Mouse (Mus musculus) hindbrain, embryonic 15.5 days (tissue): Measurements from ENCODE around the gene Lrfn3. TPM values are rescaled to one million over a fixed set of nuclear protein-coding genes. Genes with fewer than 3 reads are reported as not detected.

ENCODE experiments used
- ATAC-seq: fragments of 200-750 bp; cut with Nextera tagmentation; 2 replicates; pipeline ENCODE4 v1.8.0; 2017; ENCODE audit warnings: low read depth, moderate number of reproducible peaks, moderate TSS enrichment; ENCODE audit not compliant: low FRiP score
- H3K27ac ChIP-seq: fragments of 300-500 bp; sonication (generic); replicated peaks from 2 replicates; pipeline ENCODE4 v1.5.1; 2015; ENCODE audit warnings: mild to moderate bottlenecking, inconsistent platforms
- H3K27me3 ChIP-seq: fragments of 300-500 bp; sonication (generic); 2 replicates; pipeline ENCODE4 v1.6.1; 2015; ENCODE audit warnings: control low read depth, inconsistent platforms
- H3K36me3 ChIP-seq: fragments of 300-500 bp; sonication (generic); 2 replicates; pipeline ENCODE4 v1.6.1; 2015; ENCODE audit warnings: control low read depth, inconsistent platforms
- H3K4me1 ChIP-seq: fragments of 300-500 bp; sonication (generic); replicated peaks from 2 replicates; pipeline ENCODE4 v1.6.1; 2015; ENCODE audit warnings: control low read depth, inconsistent platforms
- H3K4me2 ChIP-seq: fragments of 300-500 bp; sonication (generic); 2 replicates; pipeline ENCODE4 v1.6.1; 2015; ENCODE audit warnings: moderate library complexity, mild to moderate bottlenecking, inconsistent platforms
- H3K4me3 ChIP-seq: fragments of 300-500 bp; sonication (generic); 2 replicates; pipeline ENCODE4 v1.5.1; 2015; ENCODE audit warnings: mild to moderate bottlenecking, inconsistent platforms
- H3K9ac ChIP-seq: fragments of 300-500 bp; sonication (generic); 2 replicates; pipeline ENCODE4 v1.6.1; 2015; ENCODE audit warnings: inconsistent platforms
- H3K9me3 ChIP-seq: fragments of 300-500 bp; sonication (generic); 2 replicates; pipeline ENCODE4 v1.6.1; 2016; ENCODE audit warnings: control low read depth, inconsistent platforms
- WGBS: fragments of 180-500 bp; shearing (Covaris S2); methylation state at CpG from one replicate; pipeline ENCODE4 v1.1.7; 2015; 5-methylcytosine and 5-hydroxymethylcytosine counted together
- polyA plus RNA-seq: library from polyadenylated mRNA; unstranded; fragments of >200 nt; fragmentation: Nextera tagmentation; extraction: Ambion mirVana; gene quantifications from 2 replicates; pipeline ENCODE4 v1.2.1, GENCODE M21; 2015

Gene Lrfn3
- polyA plus RNA-seq, 1 experiment from 2014 or later, result 15.7 TPM

DNA sequence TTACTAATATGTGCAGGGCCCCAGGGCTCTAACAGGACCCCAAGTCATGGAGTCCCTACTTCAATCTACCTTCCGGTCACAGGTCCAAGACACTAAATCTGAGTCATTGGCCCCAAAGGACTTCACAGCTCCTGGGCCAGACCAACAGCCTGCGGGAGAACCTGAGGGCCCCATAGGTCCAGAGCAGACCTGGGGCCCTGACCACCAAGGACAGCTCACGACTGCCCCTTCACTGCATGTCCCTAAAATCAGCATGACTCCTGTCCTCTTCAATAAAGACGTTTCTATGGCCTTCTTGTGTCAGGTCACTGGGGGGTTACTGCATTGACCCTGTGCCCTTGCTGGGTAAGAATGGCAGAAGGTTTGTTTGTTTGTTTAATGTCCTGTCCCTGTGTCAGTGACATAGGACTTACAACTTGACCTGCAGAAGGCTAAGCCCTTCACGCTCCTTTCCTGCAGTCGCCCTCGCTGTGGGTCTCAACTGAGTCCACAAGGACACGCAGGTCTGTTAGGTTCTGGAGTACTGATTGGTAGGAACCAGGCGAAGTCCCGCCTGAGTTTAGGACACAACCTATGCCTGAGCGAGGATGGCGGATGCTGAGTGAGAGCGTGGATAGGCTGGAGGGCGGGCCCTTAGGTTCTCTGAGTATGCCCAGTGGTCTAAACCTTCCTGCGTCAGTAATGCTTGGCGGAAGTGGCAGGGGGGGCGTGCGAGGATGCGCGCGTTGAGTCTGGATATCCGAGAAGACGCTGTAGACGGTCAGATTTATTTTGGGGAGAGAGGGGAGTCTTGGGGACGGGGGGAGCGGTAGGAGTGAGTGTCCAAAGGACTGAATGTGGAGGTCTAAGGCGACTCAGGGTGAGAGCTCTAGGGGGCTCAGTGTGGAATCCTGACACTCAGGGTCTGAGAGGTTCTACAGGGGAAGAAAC, 54.2 kb downstream of the Lrfn3 start, which contains the start of gene Alkbh6:
Alkbh6 (plus strand) TSS at position 642 of the 930 bp plus-strand sequence.
- WGBS, result 4% methylated on average over 27 of the region's 27 CpGs
- H3K4me1 ChIP-seq, result peaks cover 24% of the 10 kb centered on the region
- no peaks in the 10 kb centered on the region for H3K9me3 ChIP-seq
- peak within 1 kb of the TSS; percentile 85 for H3K4me2 ChIP-seq
- no peaks in the 10 kb centered on the region for H3K27me3 ChIP-seq
- peak within 1 kb of the TSS; percentile 83 for H3K4me3 ChIP-seq
- H3K27ac ChIP-seq, result peak within 1 kb of the TSS; percentile 83
- ATAC-seq, result peak; percentile 100
- H3K36me3 ChIP-seq, result peaks cover 42% of the 10 kb centered on the region
- peak within 1 kb of the TSS; percentile 65 for H3K9ac ChIP-seq

GRCm38 (mm10) chr7:30306083-30306779, 56.3 kb downstream of the Lrfn3 start:
- Histone ChIP-seq H3K9ac (no peak overlapping the region), H3K27ac (0 out of 2 replicates have a peak overlapping the region, but pooled peaks have one; percentile 45), H3K4me2 (no peak overlapping the region), H3K36me3 (peaks cover 55% of the 10 kb centered on the region), H3K9me3 (no peaks in the 10 kb centered on the region), H3K4me3 (no peak overlapping the region), H3K4me1 (peaks cover 24% of the 10 kb centered on the region), H3K27me3 (no peaks in the 10 kb centered on the region)
- no peak for ATAC-seq
- 92% methylated on average over 16 of the region's 16 CpGs for WGBS

Other genes starting within 250 kb of the Lrfn3 start
- gene Zfp382, start 240.8 kb downstream of the Lrfn3 start, polyA plus RNA-seq, result 21.3 and 22.3 TPM in 2 replicates
- gene Zfp146, start 193.0 kb downstream of the Lrfn3 start, polyA plus RNA-seq, result 10.5 and 11.6 TPM in 2 replicates
- 5.2 and 7.1 TPM in 2 replicates for gene Cox7a1, start 178.6 kb downstream of the Lrfn3 start, polyA plus RNA-seq
- gene Capns1, start 164.0 kb downstream of the Lrfn3 start, polyA plus RNA-seq, result 86.4 and 88.3 TPM in 2 replicates
- 176 and 178 TPM in 2 replicates for gene Polr2i, start 130.8 kb downstream of the Lrfn3 start, polyA plus RNA-seq
- 430 and 435 TPM in 2 replicates for gene Tbcb, start 130.5 kb downstream of the Lrfn3 start, polyA plus RNA-seq
- gene Ovol3, start 127.0 kb downstream of the Lrfn3 start, polyA plus RNA-seq, result not detected in 2 replicates
- 0.52 and 0.88 TPM in 2 replicates for gene Thap8, start 82.7 kb downstream of the Lrfn3 start, polyA plus RNA-seq
- 4.0 and 5.3 TPM in 2 replicates for gene Wdr62, start 82.4 kb downstream of the Lrfn3 start, polyA plus RNA-seq
- gene Clip3, start 71.0 kb downstream of the Lrfn3 start, polyA plus RNA-seq, result 88.4 and 120 TPM in 2 replicates
- 121 and 135 TPM in 2 replicates for gene Alkbh6, start 54.1 kb downstream of the Lrfn3 start, polyA plus RNA-seq
- gene Syne4, start 48.0 kb downstream of the Lrfn3 start, polyA plus RNA-seq, result 17.1 and 19.1 TPM in 2 replicates
- 0.98 TPM in 1 of 2 replicates, not detected in the other for gene E130208F15Rik, start 41.0 kb downstream of the Lrfn3 start, polyA plus RNA-seq
- gene Sdhaf1, start 38.9 kb downstream of the Lrfn3 start, polyA plus RNA-seq, result 16.2 and 17.3 TPM in 2 replicates
- 28.9 and 39.1 TPM in 2 replicates for gene Tyrobp, start 51.0 kb upstream of the Lrfn3 start, polyA plus RNA-seq
- 0.53 and 0.56 TPM in 2 replicates for gene Hcst, start 57.1 kb upstream of the Lrfn3 start, polyA plus RNA-seq
- 2.4 and 2.9 TPM in 2 replicates for gene Nfkbid, start 59.0 kb upstream of the Lrfn3 start, polyA plus RNA-seq
- 674 and 762 TPM in 2 replicates for gene Aplp1, start 82.8 kb upstream of the Lrfn3 start, polyA plus RNA-seq
- gene Kirrel2, start 94.9 kb upstream of the Lrfn3 start, polyA plus RNA-seq, result 4.7 and 7.3 TPM in 2 replicates
- 1.1 and 1.2 TPM in 2 replicates for gene Nphs1, start 95.5 kb upstream of the Lrfn3 start, polyA plus RNA-seq
- gene Prodh2, start 130.8 kb upstream of the Lrfn3 start, polyA plus RNA-seq, result 0.36 TPM in 1 of 2 replicates, not detected in the other
- gene Arhgap33, start 172.3 kb upstream of the Lrfn3 start, polyA plus RNA-seq, result 101 and 135 TPM in 2 replicates
- gene Hspb6, start 189.4 kb upstream of the Lrfn3 start, polyA plus RNA-seq, result 11.1 and 13.2 TPM in 2 replicates
- gene Proser3, start 189.5 kb upstream of the Lrfn3 start, polyA plus RNA-seq, result 8.4 and 9.1 TPM in 2 replicates
- gene Lin37, start 197.1 kb upstream of the Lrfn3 start, polyA plus RNA-seq, result 52.7 and 53.1 TPM in 2 replicates
- gene U2af1l4, start 200.5 kb upstream of the Lrfn3 start, polyA plus RNA-seq, result 89.7 and 92.1 TPM in 2 replicates
- gene Gm49396, start 200.6 kb upstream of the Lrfn3 start, polyA plus RNA-seq, result 15.4 and 17.5 TPM in 2 replicates
- gene Psenen, start 200.9 kb upstream of the Lrfn3 start, polyA plus RNA-seq, result 124 and 134 TPM in 2 replicates
- gene Igflr1, start 202.7 kb upstream of the Lrfn3 start, polyA plus RNA-seq, result 5.5 and 6.0 TPM in 2 replicates
- gene Kmt2b, start 226.0 kb upstream of the Lrfn3 start, polyA plus RNA-seq, result 9.2 and 9.8 TPM in 2 replicates
- 0.10 and 0.37 TPM in 2 replicates for gene Zbtb32, start 236.1 kb upstream of the Lrfn3 start, polyA plus RNA-seq